Mouse (Mus musculus) bone marrow, adult 2 months (tissue): ENCODE data around the gene Cib4.

Experiments used
- CTCF ChIP-seq: fragments of 200-500 bp; IDR thresholded peaks from 2 replicates; pipeline ENCODE4 v1.5.1; 2011; ENCODE audit warnings: low read length, control low read depth; ENCODE audit not compliant: control insufficient read depth, insufficient read depth
- POLR2A ChIP-seq: fragments of 200-500 bp; IDR thresholded peaks from 2 replicates; pipeline ENCODE4 v1.6.1; 2011; ENCODE audit warnings: low read depth, mild to moderate bottlenecking, control low read depth, low read length, borderline replicate concordance; ENCODE audit not compliant: control insufficient read depth

GRCm38 (mm10) chr5:30589546-30589945 is 43.9 kb upstream of the Cib4 start:
- TF ChIP-seq POLR2A (no peak), CTCF (no peak)
